Mouse (Mus musculus) E14TG2a.4 (cell line): ENCODE results near the gene Mef2a.

ENCODE experiments used
- H3K27me3 ChIP-seq: 2 replicates; pipeline ENCODE4 v1.6.1; 2014; ENCODE audit warnings: low read length, control low read depth; ENCODE audit not compliant: insufficient read depth
- H3K36me3 ChIP-seq: 2 replicates; pipeline ENCODE4 v1.6.1; 2014; ENCODE audit warnings: low read length, control low read depth; ENCODE audit not compliant: insufficient read depth
- H3K4me1 ChIP-seq: replicated peaks from 2 replicates; pipeline ENCODE4 v1.6.1; 2014; ENCODE audit warnings: low read depth, low read length, control low read depth
- H3K4me3 ChIP-seq: replicated peaks from 2 replicates; pipeline ENCODE4 v1.5.1; 2014; ENCODE audit warnings: mild to moderate bottlenecking, low read length
- H3K9me3 ChIP-seq: 2 replicates; pipeline ENCODE4 v1.6.1; 2014; ENCODE audit warnings: low read length, control low read depth
- CTCF ChIP-seq: conservative IDR thresholded peaks from 2 replicates; pipeline ENCODE4 v1.5.1; 2014; ENCODE audit warnings: low read length
- NANOG ChIP-seq: IDR thresholded peaks from 2 replicates; pipeline ENCODE4 v1.6.1; 2014; ENCODE audit warnings: borderline replicate concordance, low read length, mixed read lengths
- POU5F1 ChIP-seq: IDR thresholded peaks from 2 replicates; pipeline ENCODE4 v1.6.1; 2014; ENCODE audit warnings: low read length, borderline replicate concordance

The Mef2a gene

GRCm38 (mm10) chr7:67373975-67374374, 1.3 kb upstream of the Mef2a start:
- Histone ChIP-seq H3K36me3 (no peaks in the 10 kb centered on the region), H3K9me3 (no peaks in the 10 kb centered on the region), H3K27me3 (peaks cover 32% of the 10 kb centered on the region), H3K4me3 (no peak overlapping the region), H3K4me1 (peaks cover 20% of the 10 kb centered on the region)
- TF ChIP-seq POU5F1 (no peak), NANOG (no peak), CTCF (no peak)

DNA sequence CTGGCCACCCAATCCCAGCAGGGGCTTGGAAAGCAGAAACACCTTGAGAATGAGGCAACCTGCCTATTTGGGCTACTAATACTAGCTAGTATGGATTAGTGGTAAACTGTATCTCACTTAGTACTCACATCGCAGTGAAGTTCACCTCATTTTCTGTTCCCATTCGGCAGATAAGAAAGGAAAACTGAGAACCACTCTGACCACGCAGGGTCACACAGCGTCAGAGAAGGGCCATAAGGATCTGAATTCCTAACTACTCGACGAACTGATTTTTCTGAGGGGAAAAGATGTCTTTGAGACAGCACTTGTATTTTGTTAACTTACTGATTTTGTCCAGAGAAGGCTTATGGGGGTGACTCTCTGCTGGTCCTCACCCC, 914 bp upstream of the Mef2a start:
- TF ChIP-seq NANOG (no peak), POU5F1 (no peak), CTCF (no peak)
- peaks cover 20% of the 10 kb centered on the region for H3K4me1 ChIP-seq
- H3K9me3 ChIP-seq, result no peaks in the 10 kb centered on the region
- H3K4me3 ChIP-seq, result peak overlapping the region; percentile 89
- peaks cover 32% of the 10 kb centered on the region for H3K27me3 ChIP-seq
- no peaks in the 10 kb centered on the region for H3K36me3 ChIP-seq

DNA sequence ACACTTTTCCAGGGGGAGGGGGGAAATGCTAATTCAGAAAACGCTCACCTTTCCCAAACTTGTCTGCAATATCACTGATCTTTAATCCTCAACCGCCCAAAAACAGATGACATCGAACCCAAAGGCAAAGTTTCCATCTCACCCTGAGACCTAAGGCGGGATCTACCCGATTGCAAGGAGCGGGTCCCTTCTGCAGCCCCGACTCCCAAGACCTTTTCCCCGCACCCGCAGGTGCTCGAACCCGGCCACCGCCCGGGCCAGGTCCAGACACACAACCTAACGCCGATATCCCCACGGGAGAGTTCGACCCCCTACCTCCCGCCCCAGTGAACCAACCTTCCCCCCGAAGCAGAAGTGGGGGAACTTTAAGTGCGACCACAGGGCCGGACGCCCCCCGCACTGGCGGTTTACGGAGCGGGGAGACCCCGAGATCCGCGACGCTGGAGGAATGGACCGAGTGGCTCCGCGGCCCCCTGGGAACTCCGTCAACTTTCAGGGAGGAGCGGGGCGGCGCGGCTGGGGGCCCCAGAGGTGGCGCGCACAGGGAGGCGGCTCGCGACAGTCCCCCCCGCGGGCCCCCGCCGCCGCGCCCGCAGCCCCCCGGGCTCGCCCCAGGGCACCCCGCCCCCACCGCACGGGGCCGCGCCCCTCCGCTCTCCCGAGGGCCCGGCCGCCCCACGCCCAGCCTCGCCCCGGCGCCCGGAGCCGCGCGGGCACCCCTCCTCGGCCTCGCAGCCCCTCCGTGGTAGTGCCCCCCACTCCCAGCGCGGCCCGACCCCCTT, 576 bp downstream of the Mef2a start:
- Histone ChIP-seq H3K36me3 (no peaks in the 10 kb centered on the region), H3K4me3 (peak overlapping the region; percentile 89), H3K9me3 (no peaks in the 10 kb centered on the region), H3K4me1 (peaks cover 20% of the 10 kb centered on the region), H3K27me3 (peaks cover 32% of the 10 kb centered on the region)
- TF ChIP-seq POU5F1 (no peak), NANOG (no peak)

- H3K9me3 ChIP-seq, result no peaks in the 10 kb centered on the region
Observed at GRCm38 (mm10) chr7:67371351-67371890, 1.2 kb downstream of the Mef2a start.

GRCm38 (mm10) chr7:67369645-67370044, 3.0 kb downstream of the Mef2a start:
- H3K27me3 ChIP-seq, result peaks cover 22% of the 10 kb centered on the region
- peaks cover 19% of the 10 kb centered on the region for H3K4me1 ChIP-seq
- H3K9me3 ChIP-seq, result no peaks in the 10 kb centered on the region
- no peak overlapping the region for H3K4me3 ChIP-seq
- H3K36me3 ChIP-seq, result no peaks in the 10 kb centered on the region
- no peak for TF ChIP-seq POU5F1
- TF ChIP-seq CTCF, result no peak
- no peak for TF ChIP-seq NANOG

More at GRCm38 (mm10) chr7:67371351-67371890, 1.2 kb downstream of the Mef2a start:
- peaks cover 32% of the 10 kb centered on the region for H3K27me3 ChIP-seq
- H3K36me3 ChIP-seq, result no peaks in the 10 kb centered on the region
- TF ChIP-seq NANOG (no peak), CTCF (no peak), POU5F1 (no peak)
- peaks cover 20% of the 10 kb centered on the region for H3K4me1 ChIP-seq
- H3K4me3 ChIP-seq, result peak overlapping the region; percentile 89

GRCm38 (mm10) chr7:67368394-67368793, 4.3 kb downstream of the Mef2a start:
- peaks cover 7% of the 10 kb centered on the region for H3K4me1 ChIP-seq
- H3K9me3 ChIP-seq, result no peaks in the 10 kb centered on the region
- H3K4me3 ChIP-seq, result no peak overlapping the region
- H3K27me3 ChIP-seq, result peaks cover 9% of the 10 kb centered on the region
- no peaks in the 10 kb centered on the region for H3K36me3 ChIP-seq
- TF ChIP-seq POU5F1, result no peak
- TF ChIP-seq NANOG, result no peak
- TF ChIP-seq CTCF, result no peak

DNA sequence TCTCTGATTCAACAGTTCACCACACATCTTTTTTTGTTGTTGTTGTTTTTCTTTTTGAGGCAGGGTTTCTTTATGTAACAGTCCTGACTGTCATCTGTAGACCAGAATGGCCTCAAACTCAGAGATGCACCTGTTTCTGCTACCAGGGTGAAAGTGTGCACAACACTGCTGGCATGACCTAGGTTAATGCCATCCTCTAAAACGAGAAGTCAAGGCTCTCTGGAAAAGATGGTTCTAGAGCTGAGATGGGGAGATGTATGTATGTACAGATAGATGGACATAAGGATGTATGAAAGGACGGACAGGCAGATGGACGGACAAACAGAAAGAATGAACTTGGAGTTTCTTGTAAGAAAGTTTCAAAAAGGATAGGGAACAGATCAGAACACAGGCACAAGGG, 12.1 kb downstream of the Mef2a start:
- Histone ChIP-seq H3K4me3 (no peak overlapping the region), H3K4me1 (peaks cover 8% of the 10 kb centered on the region; the same call in 1 of the 2 replicates), H3K9me3 (no peaks in the 10 kb centered on the region), H3K27me3 (no peaks in the 10 kb centered on the region), H3K36me3 (no peaks in the 10 kb centered on the region)
- TF ChIP-seq NANOG, result no peak
- no peak for TF ChIP-seq CTCF
- TF ChIP-seq POU5F1, result no peak

- H3K4me3 ChIP-seq, result no peak overlapping the region
Observed at GRCm38 (mm10) chr7:67359863-67360262, 12.8 kb downstream of the Mef2a start.

DNA sequence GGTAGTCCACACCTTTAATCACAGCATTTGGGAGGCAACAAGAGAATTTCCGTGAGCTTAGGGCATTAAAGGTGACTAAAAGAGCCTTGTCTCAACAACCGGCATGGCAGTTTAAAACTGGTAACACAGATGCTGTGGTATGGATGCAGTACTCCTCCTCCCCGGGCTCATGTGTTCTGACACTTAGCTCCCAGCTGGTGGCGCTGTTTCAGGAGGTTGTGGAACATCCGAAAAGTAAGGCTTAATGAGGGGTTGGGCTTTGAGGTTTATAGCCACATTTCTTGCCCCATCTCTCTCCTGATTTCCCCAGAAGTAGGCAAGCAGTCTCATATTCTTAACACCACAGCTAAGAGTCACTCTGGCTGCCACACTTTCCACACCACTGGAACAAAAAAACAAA, 16.8 kb downstream of the Mef2a start:
- no peaks in the 10 kb centered on the region for H3K9me3 ChIP-seq
- no peaks in the 10 kb centered on the region for H3K27me3 ChIP-seq
- TF ChIP-seq CTCF (peak; percentile 52), POU5F1 (no peak)
- H3K4me3 ChIP-seq, result no peak overlapping the region
- peaks cover 12% of the 10 kb centered on the region for H3K4me1 ChIP-seq
- no peaks in the 10 kb centered on the region for H3K36me3 ChIP-seq

More at GRCm38 (mm10) chr7:67359863-67360262, 12.8 kb downstream of the Mef2a start:
- TF ChIP-seq NANOG (peak; percentile 25; the same call in 1 of the 2 replicates), CTCF (no peak)
- H3K9me3 ChIP-seq, result no peaks in the 10 kb centered on the region
- no peaks in the 10 kb centered on the region for H3K27me3 ChIP-seq
- H3K4me1 ChIP-seq, result peaks cover 8% of the 10 kb centered on the region; the same call in 1 of the 2 replicates
- no peaks in the 10 kb centered on the region for H3K36me3 ChIP-seq
